Mouse (Mus musculus): Measurements from ENCODE around the gene Dbnl.
"Not testable (repeated sequence)": the region's sequence is repeated elsewhere in the genome, so short reads cannot be mapped to it uniquely, and the experiment has no call there.

Dbnl gene

DNA sequence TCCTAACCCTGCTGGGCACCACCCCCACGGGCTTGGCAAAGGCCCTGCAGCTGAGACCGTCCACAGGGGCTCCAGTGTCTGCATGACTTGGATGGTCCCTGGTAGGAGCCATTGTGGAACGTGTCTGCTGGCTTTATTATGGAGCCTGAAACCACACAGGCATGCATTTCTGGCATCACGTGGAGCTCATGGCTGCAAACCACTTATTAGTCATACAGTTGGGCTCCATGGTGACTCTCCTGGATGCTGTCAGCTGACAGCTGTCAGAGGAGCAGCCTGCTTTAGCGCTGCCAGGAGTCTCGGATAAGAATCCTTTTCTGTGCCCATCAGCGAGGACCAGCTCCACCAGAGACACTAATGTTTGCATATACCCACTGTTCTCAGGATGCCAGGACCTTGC lies 7.4 kb downstream of the Dbnl start:
- DNase-seq (ENCODE audit: low read depth, low spot score): no peak

DNA sequence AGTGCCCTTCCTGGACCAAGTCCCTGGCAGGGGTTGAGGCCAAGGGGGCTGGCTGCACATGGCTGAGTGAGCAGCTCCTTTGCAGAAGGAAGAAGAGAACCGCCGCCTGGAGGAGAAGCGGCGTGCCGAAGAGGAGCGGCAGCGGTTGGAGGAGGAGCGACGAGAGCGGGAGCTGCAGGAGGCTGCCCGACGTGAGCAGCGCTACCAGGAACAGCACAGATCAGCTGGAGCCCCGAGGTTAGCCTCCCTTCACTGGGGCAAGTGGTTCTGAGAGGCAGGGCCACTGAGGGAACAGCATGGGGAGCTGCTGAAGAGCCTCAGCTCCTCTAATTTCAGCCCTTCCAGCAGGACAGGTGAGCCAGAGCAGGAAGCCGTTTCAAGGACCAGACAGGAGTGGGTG lies 8.7 kb downstream of the Dbnl start:
- no peak for DNase-seq (ENCODE audit: low read depth, low spot score)

DNA sequence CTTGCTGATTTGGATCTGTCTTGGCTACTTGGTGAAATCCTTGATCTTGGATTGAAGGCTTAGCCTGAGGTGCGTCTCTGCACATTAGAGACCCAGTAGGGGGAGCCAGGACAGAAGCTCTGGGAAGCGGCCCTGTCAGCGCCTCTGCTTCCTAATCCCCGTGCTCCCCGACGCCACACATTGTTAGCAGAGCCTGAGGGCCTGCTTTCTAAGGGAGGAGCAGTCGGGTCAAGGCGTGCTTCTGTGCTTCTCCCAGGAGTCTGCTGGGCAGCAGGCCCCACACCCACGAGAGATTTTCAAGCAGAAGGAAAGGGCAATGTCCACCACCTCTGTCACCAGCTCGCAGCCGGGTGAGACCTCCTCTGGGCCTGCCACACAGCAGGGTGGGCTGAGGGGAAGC lies 9.1 kb downstream of the Dbnl start:
- no peak for DNase-seq (ENCODE audit: low read depth, low spot score)

DNA sequence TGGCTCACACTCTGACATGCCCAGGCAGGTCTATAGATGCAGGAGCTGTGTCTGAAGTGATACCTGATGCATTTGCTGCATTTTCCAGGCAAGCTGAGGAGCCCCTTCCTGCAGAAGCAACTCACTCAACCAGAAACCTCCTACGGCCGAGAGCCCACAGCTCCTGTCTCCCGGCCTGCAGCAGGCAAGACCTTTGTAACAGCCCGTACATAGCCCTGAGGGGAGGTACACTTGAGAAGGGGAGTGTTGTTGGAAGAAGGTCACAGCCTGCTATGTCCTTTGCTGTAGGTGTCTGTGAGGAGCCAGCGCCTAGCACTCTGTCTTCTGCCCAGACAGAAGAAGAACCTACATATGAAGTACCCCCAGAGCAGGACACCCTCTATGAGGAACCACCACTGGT lies 9.6 kb downstream of the Dbnl start:
- DNase-seq (ENCODE audit: low read depth, low spot score): no peak

DNA sequence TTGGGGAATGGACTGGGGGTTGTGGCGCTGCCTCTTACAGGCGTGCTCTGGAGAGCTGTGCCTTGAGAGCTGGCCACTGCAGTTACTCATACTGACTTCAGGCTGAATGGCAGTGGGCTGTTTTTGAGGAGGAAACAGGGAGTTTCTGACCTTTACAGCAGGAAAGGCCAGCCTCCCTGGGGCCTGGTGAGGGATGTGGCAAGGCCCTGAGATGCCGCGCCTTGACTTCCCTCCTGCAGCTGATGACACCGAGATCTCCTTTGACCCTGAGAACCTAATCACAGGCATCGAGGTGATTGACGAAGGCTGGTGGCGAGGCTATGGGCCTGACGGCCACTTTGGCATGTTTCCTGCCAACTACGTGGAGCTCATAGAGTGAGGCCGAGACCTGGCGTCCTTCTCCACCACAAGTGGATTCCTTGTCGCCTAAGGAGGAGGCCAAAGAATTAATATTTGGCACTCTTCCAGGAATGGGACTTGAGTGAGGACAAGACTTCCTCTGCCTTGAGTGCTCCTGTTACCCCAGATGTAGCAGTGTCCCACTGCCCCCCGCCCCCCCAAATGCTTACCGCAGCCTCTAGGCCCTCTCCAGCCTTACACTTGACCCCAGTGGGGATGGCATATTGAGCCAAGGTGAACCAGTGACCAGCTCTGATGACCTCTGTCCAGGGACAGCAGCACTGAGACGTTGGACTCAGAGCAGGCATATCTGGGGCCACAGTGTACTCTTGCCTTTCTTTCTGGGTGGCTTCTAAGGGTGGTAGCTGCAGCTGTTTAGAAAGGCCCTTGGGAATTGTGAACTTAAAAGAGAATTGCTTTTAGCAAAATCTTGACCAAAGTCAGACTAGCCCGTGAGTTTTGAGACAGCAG lies 11.6 kb downstream of the Dbnl start:
- no peak for DNase-seq (ENCODE audit: low read depth, low spot score)

DNA sequence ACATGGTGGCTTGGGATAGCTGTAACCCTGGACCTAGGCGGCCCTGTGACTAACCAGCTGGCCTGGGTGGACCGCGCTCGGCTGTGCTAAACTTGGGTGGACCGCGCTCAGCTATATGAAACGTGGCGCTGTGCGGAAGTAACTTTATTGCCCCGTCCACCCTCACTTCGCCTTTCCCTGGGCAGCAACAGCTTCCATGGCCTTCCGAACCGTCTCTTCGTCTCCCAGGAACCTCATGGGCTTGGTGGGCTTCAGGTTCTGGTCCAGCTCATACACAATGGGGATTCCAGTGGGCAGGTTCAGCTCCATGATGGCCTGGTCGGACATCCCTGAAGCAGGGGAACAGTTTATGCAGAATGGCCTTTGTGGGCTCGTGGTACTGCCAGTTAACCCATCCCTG lies 13.2 kb downstream of the Dbnl start:
- DNase-seq (ENCODE audit: low read depth, low spot score): no peak

DNA sequence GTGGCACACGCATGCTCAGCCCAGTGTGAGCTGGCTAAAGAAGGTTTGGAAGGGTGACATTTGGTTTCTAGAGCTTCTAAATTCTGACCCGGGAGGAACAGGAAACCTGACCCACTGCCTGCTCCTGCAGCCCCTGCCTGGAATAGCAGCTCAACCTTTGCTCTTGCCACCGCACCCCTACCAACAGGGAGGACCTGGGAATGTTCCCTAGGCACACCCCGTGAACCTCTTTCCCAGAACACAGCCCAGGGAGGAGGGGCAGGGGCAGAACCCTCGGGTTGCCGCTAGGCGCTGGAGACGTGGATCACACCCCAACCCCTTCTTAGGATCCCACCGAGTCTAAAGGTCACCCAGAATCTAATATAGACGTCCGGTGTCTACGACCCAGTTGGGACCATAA lies 13.7 kb downstream of the Dbnl start:
- DNase-seq (ENCODE audit: low read depth, low spot score): no peak

DNA sequence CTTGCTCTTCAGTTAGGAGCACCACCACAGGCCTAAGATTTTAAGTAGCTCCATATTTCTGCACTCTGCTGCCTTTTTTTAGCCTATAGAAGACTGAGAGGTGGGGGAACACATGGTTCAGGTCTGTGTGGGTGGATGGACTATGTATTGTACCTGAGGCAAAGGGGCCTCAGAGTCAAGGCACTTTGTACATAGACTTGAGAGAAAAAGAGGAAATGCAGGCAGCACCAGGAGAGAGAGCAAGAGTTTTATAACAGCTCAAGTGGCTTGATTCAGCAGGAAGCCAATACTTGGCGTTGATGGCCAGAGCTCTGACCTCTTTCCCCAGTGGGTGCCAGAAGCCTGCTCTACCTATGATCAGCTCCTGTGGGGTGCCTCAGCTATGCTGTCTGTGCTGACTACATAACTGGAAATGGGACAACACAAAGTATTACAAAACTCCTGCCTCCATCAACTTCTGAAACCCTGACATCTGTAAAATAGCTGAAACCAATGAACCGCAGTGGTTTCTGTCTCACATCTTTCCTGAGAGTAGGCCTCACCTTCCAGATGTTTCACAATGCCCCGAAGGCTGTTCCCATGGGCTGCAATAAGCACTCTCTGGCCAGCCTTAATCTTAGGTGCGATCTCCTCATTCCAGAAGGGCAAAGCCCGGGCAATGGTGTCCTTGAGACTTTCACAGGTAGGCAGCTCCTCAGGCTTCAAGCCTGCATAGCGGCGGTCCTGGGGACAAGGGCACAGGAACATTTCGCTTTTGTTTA lies 14.3 kb downstream of the Dbnl start:
- no peak for DNase-seq (ENCODE audit: low read depth, low spot score)

DNA sequence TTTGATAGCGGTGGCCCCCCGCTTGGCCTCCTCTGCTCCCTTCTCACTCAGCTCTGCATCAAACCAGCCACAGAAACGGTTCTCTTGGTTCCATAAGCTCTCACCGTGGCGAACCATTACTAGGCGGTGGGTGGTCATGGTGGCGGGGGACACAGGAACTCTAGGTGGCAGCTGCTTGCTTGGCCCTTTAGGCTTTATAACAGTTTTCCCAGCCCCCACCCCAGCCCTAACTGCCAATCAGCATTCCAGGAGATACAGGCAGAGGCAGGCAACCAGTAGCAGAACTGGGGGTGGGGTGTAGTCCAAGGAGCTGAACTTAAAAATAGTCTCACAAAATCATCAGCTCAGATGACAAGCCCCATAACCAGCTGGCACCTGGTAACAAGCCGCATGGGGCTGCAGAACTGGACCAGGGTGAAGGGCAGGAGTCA lies 15.3 kb downstream of the Dbnl start, which contains the start of gene Pgam2:
Pgam2 (minus strand) TSS at position 183 of the 431 bp plus-strand sequence.
- DNase-seq (ENCODE audit: low read depth, low spot score): no peak

DNA sequence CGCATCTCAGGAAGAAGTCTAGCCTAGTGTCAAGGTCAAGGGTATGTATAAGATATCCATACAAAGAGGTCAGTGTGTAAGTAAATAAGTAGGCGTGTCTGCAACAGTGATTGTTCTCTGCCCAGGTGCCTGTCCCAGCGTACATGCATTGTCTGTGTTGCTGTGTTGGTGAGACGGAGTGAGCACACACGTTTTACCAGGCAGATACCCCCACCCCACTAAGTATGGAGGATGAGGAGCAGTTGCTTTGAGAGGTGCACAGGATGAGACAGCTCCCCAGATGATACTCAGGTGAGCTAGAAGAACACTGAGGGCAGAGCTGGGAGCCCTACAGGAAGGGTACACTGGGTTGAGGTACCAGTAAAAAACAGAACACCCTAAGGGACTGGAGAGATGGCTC lies 15.9 kb downstream of the Dbnl start:
- DNase-seq (ENCODE audit: low read depth, low spot score): no peak

DNA sequence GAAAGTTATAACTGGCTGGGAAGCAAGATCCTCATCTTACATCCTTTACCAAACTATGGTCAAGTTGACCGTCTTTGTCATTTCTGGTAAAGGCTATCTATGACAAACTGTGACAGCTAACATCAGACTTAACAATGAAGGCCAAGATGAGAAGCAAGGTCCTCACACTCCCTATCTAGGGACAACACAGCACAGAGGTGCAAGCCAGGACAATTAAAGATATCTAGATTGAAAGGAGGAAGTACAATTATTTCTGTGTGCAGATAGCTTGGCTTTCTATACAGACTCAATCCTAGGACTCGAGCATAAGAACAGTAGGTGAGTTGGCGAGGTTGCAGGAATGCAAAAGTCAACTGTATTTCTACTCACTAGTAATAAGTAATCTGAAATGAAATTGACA lies 17.4 kb downstream of the Dbnl start:
- no peak for DNase-seq (ENCODE audit: low read depth, low spot score)

DNA sequence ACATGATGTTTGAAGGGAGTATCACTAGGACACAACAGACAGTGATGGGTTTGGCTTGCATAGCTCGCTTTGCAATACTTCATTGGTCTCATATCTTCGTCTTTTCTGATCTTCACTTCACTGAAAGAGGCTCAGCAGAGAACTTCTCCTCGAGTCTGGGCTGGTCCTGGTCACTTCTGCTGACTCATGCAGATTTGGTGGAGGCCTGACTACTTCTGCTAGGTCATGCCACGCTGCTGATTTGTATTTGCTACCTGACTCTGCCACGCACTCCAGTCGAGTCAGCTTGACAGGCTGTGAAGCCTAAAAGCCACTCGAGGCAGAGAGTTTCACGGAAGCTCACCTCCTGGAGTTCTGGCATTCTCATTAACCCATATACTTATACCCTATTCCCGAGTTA lies 19.7 kb downstream of the Dbnl start:
- DNase-seq (ENCODE audit: low read depth, low spot score): no peak

DNA sequence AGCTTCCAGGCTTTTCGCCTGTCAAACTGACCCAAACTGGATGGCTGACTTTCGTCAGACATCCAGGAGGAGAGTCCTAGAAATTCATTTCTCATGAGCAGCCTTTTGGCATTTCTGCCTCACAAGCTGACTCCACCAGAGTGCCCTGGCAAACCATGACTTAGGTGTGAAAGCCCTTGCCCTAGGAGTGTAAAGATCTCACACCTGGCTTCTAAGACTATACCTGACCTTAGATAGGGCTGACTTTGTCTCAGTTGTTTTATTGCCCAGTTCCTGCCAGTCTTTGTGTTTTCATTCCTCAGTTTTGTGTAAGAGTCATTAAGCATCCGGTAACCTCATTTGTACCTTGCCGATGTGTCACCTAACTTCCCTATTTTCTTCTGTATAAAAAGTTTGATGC lies 21.2 kb downstream of the Dbnl start:
- not testable (repeated sequence) for DNase-seq (ENCODE audit: low read depth, low spot score)

DNA sequence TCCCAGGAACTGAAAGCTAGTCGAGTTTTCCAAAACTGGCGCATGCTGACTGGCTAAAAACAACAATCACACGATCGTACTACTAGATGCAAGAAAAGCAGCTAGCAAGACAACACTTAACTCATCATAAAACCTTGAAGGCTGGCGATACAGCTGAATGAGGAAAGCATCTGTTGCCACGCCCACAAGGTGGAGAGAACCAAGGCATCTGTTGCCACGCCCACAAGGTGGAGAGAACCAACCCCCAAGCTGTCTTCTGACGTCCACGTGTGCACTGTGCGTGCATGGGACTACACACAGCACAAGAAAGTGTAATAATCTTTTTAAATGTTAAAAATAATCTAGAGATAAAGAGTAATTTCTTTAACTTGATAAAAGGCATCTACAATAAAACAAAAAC lies 25.1 kb downstream of the Dbnl start:
- no peak for DNase-seq (ENCODE audit: low read depth, low spot score)

DNA sequence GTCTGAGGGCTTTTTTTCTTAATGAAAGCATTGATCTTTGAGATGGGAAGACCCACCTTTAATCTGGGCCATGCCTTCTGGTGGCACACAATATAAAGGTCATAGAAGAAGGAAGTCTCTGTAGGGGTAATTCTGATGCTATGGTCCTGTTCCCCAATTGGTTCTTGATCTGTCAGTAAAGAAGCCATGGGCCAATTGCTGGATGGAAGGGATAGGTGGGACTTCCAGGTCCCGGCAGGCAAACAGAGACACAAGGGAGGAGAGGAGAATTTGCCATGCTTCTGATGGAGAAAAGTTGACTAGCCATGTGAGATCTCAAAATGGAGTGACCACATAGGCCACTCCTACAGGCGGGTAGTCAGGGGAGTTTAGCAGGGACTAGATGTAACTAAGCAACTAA lies 30.9 kb downstream of the Dbnl start:
- no peak for DNase-seq (ENCODE audit: low read depth, low spot score)

DNA sequence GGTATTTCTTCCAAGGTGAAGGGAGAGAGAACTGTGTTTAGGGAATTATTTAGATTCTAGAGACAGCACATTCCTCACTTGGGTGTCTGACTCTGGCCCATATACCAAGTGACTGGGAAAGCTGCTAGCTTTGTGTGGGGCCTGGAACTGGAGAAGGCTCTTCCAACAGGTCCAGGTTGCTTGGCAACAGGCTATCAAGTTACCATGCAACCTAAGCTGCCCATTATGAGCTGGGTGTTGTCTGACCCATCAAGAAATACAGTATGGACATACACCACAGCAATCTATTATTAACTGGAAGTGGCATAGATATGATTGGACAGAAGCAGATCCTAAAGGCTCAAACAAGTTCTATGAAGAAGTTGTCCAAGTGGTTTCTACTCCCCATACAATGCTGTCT lies 37.1 kb downstream of the Dbnl start:
- DNase-seq (ENCODE audit: low read depth, low spot score): no peak

DNA sequence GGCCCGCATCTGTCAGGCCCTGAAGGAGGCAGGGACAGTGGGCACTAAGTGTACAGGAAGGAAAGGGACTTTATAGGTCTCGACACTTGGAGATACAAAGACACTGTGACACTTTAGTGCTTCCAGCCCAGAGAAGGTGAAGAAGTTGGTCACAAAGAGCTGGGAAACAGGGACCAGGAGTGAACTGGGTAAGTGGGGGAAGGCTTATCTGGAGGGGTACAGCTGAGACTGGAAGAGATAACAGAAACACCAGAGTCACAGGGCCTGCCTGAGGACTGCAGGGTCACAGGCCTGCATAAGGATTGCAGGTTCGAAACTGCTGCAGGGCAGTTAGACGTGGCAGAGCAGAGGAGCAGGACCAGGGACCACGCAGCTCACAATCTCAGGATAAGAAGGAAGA lies 39.6 kb downstream of the Dbnl start:
- no peak for DNase-seq (ENCODE audit: low read depth, low spot score)

DNA sequence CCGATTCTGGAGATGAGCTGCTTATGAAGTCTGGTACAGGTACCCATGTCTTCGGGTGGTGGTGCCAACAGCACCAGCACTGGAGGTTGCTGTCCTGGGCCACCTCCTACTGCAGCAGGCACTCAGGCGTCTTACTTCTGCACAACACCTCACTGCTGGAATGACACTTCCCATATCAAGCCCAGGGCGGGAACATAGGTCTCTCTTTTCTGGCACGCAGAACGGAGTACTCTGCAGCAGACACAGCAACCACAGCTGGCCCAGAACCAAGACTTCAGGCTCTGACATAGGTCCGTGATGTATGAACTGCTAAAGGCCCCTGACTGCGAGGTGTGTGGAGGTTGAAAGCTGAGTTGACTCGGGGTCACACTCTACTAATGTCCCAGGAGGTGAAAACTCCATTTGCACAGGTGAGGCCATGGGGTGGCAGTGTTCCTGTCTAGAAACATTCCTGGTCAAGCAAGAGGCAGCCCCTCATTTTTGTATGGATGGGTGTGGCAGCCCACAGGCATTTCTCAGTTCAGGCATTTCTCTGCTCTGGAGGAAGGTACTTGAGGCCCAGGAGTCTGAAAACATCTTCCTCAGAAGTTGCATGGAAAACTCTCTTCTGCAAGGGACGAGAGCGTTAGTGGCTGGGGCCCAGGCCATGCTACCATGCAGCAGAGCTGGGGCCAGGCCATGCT lies 40.4 kb downstream of the Dbnl start:
- DNase-seq (ENCODE audit: low read depth, low spot score): no peak

DNA sequence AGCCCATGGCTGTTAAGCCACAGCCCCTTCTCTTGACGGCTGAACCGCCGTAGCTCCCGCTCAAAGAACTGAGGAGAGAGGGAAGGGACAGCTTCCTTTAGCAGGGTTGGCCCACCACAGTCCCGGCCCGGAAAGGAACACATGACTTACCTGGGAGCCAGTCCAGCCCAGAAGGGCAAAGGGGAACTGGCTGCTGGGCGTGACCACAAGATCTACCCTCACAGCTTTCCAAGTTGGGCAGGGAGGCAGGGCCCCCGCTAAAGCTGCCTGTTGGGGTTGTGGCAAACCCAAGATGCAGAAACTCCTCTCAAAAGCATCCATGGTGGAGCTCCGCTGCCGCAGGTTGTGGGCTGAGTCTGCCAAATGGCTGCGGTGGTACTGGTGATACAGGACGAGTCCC lies 41.0 kb downstream of the Dbnl start:
- DNase-seq (ENCODE audit: low read depth, low spot score): no peak

DNA sequence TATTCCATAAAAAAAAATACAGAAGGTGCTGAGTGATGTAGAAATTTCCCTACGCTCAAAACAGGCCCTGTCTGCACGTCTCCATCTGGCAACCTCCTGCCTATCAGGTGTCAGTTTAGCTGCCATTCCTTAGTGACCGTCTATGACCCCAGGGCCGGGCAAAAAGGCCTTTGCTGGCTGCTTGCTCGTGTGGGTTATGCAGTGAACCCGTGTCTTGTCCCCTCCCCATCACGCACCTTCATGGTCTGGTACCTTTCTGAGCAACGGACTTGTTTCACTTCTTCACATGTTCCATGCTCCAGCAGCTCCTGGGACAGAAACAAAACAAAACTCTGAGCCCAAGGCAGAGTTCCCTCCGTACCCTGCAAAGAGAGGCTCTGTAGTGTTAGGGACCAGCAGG lies 46.2 kb downstream of the Dbnl start:
- no peak for DNase-seq (ENCODE audit: low read depth, low spot score)

DNA sequence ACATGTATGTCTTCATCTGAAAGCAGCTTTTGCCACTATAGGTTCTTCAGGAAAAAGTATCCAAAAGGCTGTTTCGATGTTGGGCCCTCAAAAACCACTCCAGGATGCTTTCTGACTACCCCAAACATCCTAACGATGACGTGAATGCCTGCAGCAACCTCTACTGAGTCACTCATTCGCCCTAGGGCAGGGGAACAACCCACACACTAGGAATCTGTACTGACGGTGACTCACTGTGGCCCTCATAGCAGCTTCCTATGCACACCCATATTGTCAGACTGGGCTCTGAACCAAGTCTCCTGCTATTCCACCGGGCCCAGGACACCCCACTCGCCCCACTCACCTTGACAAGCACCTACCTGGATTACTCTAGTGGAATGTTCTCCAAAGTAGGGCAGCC lies 46.8 kb downstream of the Dbnl start:
- DNase-seq (ENCODE audit: low read depth, low spot score): no peak

DNA sequence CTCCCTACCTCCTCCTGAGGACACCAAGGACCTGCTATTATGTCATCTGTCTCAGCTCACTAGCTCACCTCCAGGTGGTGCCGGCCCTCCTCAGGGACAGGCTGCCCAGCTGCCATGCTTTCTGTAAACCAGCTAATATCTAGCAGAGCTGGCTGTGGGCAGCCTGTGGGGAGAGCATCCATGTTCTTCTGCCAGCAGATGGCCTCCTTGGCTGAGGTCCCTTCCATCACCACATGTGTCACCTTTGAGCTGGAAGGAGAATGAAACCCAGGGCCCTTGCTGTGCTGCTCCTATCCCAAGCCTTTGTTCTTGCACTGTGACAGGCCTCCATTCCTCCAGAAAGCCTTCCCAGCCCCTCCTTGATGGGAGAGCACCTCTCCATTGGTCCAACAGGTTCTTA lies 47.8 kb downstream of the Dbnl start:
- no peak for DNase-seq (ENCODE audit: low read depth, low spot score)

All from retina, postnatal 7 days (tissue).